ENCODE assay signal across 17 mouse cellular contexts in genomic region chr1:130285882-130286281, GRCm38 (mm10).
DNase-seq lines count a peak whose midpoint lies in the region; ATAC-seq and TF ChIP-seq lines count a peak whose summit lies in the region.
"Had no signal": no experiment of that assay in that cellular context is flagged by ENCODE, and none has a peak within 500 bp of the region (broad histone marks: within the 10 kb centered on the region; RNA-seq: fewer than 3 reads in every experiment).

No protein-coding gene starts in this region.

- H3K36me3 ChIP-seq in stomach, postnatal 0 days (ENCODE audit: control insufficient read depth, insufficient read depth, low read length), result no peaks in the 10 kb centered on the region
- no peaks in the 10 kb centered on the region for H3K36me3 ChIP-seq in heart, embryonic 11.5 days (ENCODE audit: control insufficient read depth, insufficient read depth, low read length)
- H3K36me3 ChIP-seq in hindbrain, embryonic 12.5 days, result no peaks in the 10 kb centered on the region
- H3K36me3 ChIP-seq: embryonic facial prominence, embryonic 12.5 days; forebrain, embryonic 15.5 days; heart, embryonic 13.5 days had no signal

- no peak for ATAC-seq in stomach, postnatal 0 days (ENCODE audit: low FRiP score, low TSS enrichment)
- ATAC-seq in heart, embryonic 11.5 days (replicated peaks; ENCODE audit: insufficient number of reproducible peaks, low FRiP score, low TSS enrichment), result no peak
- ATAC-seq in hindbrain, embryonic 12.5 days (ENCODE audit: low FRiP score), result no peak
- ATAC-seq: forebrain, embryonic 15.5 days had no signal

- H3K9ac ChIP-seq in stomach, postnatal 0 days (ENCODE audit: low read length), result no peak overlapping the region
- H3K9ac ChIP-seq in heart, embryonic 11.5 days (ENCODE audit: low read depth, low read length), result no peak overlapping the region
- H3K9ac ChIP-seq in hindbrain, embryonic 12.5 days, result no peak overlapping the region
- H3K9ac ChIP-seq: embryonic facial prominence, embryonic 12.5 days; forebrain, embryonic 15.5 days; heart, embryonic 13.5 days had no signal

- no peaks in the 10 kb centered on the region for H3K9me3 ChIP-seq in stomach, postnatal 0 days (ENCODE audit: control insufficient read depth, low read length)
- no peaks in the 10 kb centered on the region for H3K9me3 ChIP-seq in heart, embryonic 11.5 days (replicated peaks; ENCODE audit: control insufficient read depth, low read length)
- no peaks in the 10 kb centered on the region for H3K9me3 ChIP-seq in hindbrain, embryonic 12.5 days (replicated peaks)
- H3K9me3 ChIP-seq: embryonic facial prominence, embryonic 12.5 days; forebrain, embryonic 15.5 days; heart, embryonic 13.5 days had no signal

- peak; percentile 9 for DNase-seq in layer of hippocampus, adult 11-12 months (ENCODE audit: low spot score)
- DNase-seq in layer of hippocampus, postnatal 10 days (ENCODE audit: low spot score in 2 of 2), result no peak
- peak; percentile 10 for DNase-seq in right cerebral cortex, adult 18-20 months
- DNase-seq in right cerebral cortex, postnatal 4 days, result no peak
- DNase-seq in right cerebral cortex, postnatal 10 days (ENCODE audit: low spot score in 2 of 2), result peak; percentile 23 to 28
- no peak for DNase-seq in stomach, postnatal 0 days (ENCODE audit: low spot score)
- DNase-seq: adrenal gland, postnatal 10 days; cerebellum, adult 11-12 months; cerebellum, adult 9-10 months; cerebellum, postnatal 25 days; gastrocnemius, postnatal 14 days; heart, postnatal 36 days had no signal

- TF ChIP-seq EP300 in stomach, postnatal 0 days (optimal IDR thresholded peaks at IDR 0.05), result no peak

- no peak overlapping the region for H3K4me3 ChIP-seq in stomach, postnatal 0 days (ENCODE audit: low read depth, low read length)
- no peak overlapping the region for H3K4me3 ChIP-seq in heart, embryonic 11.5 days (ENCODE audit: low read depth, low read length)
- H3K4me3 ChIP-seq in hindbrain, embryonic 12.5 days, result no peak overlapping the region
- H3K4me3 ChIP-seq: embryonic facial prominence, embryonic 12.5 days; forebrain, embryonic 15.5 days; heart, embryonic 13.5 days had no signal

- H3K4me1 ChIP-seq in stomach, postnatal 0 days (replicated peaks; ENCODE audit: control insufficient read depth, insufficient read depth), result no peaks in the 10 kb centered on the region
- no peaks in the 10 kb centered on the region; the same call in 1 of the 2 replicates for H3K4me1 ChIP-seq in heart, embryonic 11.5 days (ENCODE audit: control insufficient read depth, insufficient read depth, low read length)
- H3K4me1 ChIP-seq in hindbrain, embryonic 12.5 days, result no peaks in the 10 kb centered on the region
- H3K4me1 ChIP-seq: embryonic facial prominence, embryonic 12.5 days; forebrain, embryonic 15.5 days; heart, embryonic 13.5 days had no signal

- H3K27ac ChIP-seq in stomach, postnatal 0 days (replicated peaks), result no peak overlapping the region
- no peak overlapping the region for H3K27ac ChIP-seq in heart, embryonic 11.5 days (ENCODE audit: low read depth, low read length)
- no peak overlapping the region for H3K27ac ChIP-seq in hindbrain, embryonic 12.5 days
- H3K27ac ChIP-seq: embryonic facial prominence, embryonic 12.5 days; forebrain, embryonic 15.5 days; heart, embryonic 13.5 days had no signal

- no peak for TF ChIP-seq CTCF in stomach, postnatal 0 days (IDR thresholded peaks at IDR 0.05; ENCODE audit: low read depth)

- WGBS in stomach, postnatal 0 days, result 75% methylated on average over 6 of the region's 6 CpGs
- WGBS in heart, embryonic 11.5 days (ENCODE audit: insufficient replicate concordance), result 81% methylated on average over 6 of the region's 6 CpGs
- WGBS in hindbrain, embryonic 12.5 days, result 79% methylated on average over 6 of the region's 6 CpGs

- no peaks in the 10 kb centered on the region for H3K27me3 ChIP-seq in stomach, postnatal 0 days (ENCODE audit: control insufficient read depth, insufficient read depth, low read length)
- H3K27me3 ChIP-seq in heart, embryonic 11.5 days (ENCODE audit: control insufficient read depth, insufficient read depth, low read length), result no peaks in the 10 kb centered on the region
- no peaks in the 10 kb centered on the region for H3K27me3 ChIP-seq in hindbrain, embryonic 12.5 days
- H3K27me3 ChIP-seq: embryonic facial prominence, embryonic 12.5 days; forebrain, embryonic 15.5 days; heart, embryonic 13.5 days had no signal

- H3K4me2 ChIP-seq in stomach, postnatal 0 days (replicated peaks; ENCODE audit: low read depth), result no peak overlapping the region
- no peak overlapping the region for H3K4me2 ChIP-seq in heart, embryonic 11.5 days
- no peak overlapping the region for H3K4me2 ChIP-seq in hindbrain, embryonic 12.5 days (replicated peaks)
- H3K4me2 ChIP-seq: embryonic facial prominence, embryonic 12.5 days; forebrain, embryonic 15.5 days; heart, embryonic 13.5 days had no signal

Comparison
In these comparisons a context has a peak if more than half of its experiments do, and no peak if none do; other contexts are left out.
1. DNase-seq: peak in layer of hippocampus, adult 11-12 months (single experiment), right cerebral cortex, adult 18-20 months (single experiment) and right cerebral cortex, postnatal 10 days (2 of 2); none in layer of hippocampus, postnatal 10 days (0 of 2), right cerebral cortex, postnatal 4 days (single experiment) and stomach, postnatal 0 days (single experiment).